Mouse (Mus musculus): Measurements from ENCODE around the gene Otop1.

Otop1 gene

GRCm38 (mm10) chr5:38275771-38276170 lies at the start of gene Otop1:
Otop1 (plus strand) TSS chr5:38275972.
- no peak for DNase-seq (ENCODE audit: low spot score in 2 of 2)

- peak in 1 of 2 experiments; percentile 54 for DNase-seq (ENCODE audit: low spot score in 2 of 2)
These were observed 40.4 kb upstream of the Otop1 start for GRCm38 (mm10) chr5:38235422-38235821.

GRCm38 (mm10) chr5:38236627-38237026 lies 39.1 kb upstream of the Otop1 start:
- DNase-seq (ENCODE audit: low spot score in 2 of 2), result no peak

- no peak for DNase-seq (ENCODE audit: low spot score in 2 of 2)
These were observed 34.9 kb upstream of the Otop1 start for GRCm38 (mm10) chr5:38240727-38241472.

GRCm38 (mm10) chr5:38241473-38241834 lies 34.3 kb upstream of the Otop1 start:
- DNase-seq (ENCODE audit: low spot score in 2 of 2), result no peak

DNA sequence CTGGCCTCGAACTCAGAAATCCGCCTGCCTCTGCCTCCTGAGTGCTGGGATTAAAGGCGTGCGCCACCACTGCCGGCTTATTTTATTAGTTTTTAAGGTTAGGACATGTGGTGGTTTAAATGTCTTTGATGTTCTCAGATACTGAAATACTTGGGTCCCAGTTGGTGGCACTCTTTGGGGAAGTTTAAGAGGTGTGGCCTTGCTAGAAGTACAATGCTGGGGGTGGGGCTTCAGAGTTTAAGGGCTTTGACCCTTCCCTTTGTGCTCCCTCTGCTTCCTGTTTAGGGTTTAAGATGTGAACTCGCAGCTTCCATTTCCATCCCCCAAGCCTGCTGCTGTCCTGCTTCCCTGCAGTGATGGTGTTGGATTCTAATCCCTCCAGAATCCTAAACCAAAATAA lies 33.8 kb upstream of the Otop1 start:
- no peak for DNase-seq (ENCODE audit: low spot score in 2 of 2)

DNA sequence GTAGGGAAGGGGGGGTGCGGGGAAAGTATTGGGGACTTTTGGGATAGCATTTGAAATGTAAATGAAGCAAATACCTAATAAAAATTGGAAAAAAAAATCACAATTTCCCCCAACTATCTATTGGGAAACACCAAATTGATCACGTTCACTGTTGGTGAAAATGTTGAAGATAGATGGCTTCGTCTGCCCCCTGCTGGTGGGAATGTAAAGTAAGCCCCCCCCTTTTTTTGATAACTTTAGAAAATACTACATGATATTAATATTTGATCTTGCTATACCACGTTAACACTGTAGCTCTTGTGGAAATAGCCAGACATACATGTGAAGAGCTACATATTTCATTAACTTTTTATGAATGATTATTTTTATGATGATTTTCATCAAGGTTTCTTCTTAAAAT lies 20.6 kb upstream of the Otop1 start:
- no peak for DNase-seq (ENCODE audit: low spot score in 2 of 2)

DNA sequence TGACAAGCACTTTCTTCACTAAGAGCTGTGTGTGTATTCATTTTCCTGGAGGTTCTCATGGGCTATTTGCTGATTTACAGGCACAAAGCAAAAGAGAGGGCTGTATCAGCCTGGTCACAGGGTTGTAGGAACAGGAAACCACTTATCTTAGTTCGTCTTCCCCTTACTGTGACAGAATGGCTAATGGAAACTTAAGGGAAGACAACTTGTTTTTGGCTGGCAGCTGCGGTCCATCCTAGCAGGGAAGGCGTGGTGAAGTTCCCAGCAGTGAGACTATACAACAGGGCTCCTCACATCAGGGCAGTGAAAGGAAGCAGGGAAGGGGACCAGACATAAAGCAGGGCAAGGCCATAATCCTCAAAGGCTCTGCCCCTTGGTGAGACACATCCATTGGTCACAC lies 20.1 kb upstream of the Otop1 start:
- DNase-seq (ENCODE audit: low spot score in 2 of 2), result no peak

DNA sequence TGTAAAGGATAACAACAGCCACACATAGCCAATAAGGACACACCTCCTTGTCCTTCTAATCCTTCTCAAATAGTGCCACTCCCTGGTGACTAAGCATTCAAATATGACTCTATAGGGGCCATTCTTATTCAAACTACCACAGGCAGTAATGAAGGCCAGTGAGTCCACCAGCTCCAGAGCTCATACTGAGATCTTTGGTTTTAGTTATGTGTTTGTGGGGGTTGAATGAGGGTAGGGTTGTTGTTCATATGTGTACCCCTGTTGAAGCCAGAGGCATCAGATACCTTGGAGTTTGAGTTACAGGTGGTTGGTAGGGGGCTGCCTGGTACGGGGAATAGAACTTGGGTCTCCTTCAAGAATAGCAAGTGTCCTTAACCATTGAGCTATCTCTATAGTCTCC lies 19.2 kb upstream of the Otop1 start:
- DNase-seq (ENCODE audit: low spot score in 2 of 2), result no peak

GRCm38 (mm10) chr5:38258034-38258772 lies 17.6 kb upstream of the Otop1 start:
- DNase-seq (ENCODE audit: low spot score in 2 of 2), result no peak

- no peak for DNase-seq (ENCODE audit: low spot score in 2 of 2)
These were observed 17.0 kb upstream of the Otop1 start for GRCm38 (mm10) chr5:38258773-38259146.

- DNase-seq (ENCODE audit: low spot score in 2 of 2), result no peak
These were observed 16.2 kb upstream of the Otop1 start for GRCm38 (mm10) chr5:38259455-38260106.

DNA sequence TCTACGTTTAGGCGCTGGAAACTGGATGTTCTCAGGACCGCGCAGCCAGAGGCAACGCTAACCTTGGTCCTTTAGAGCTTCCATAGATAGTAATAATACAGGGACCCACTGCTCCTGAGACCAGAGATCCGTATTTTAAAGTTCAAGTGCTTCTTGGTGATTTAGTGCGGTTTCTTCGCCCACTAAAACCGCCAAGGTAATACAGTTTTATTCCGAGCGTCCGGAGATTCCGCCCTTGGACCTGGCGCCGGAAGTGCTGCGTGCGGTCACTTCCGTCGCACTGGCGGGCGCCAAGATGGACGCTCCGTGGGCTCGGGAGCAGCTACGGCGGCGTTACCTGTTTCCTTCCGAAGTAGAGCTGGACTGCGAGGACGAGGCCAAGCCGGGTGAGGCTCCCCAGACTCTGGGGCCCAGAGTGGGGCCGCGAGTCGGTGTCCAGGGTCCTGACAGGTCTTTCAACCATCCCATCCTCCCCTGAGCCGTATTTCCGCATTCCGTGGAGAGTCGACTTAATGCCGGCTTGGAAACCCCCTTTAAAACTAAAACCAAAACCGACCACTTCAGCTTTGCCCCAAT lies 15.6 kb upstream of the Otop1 start, which contains the start of gene Tmem128:
Gene Tmem128 (plus strand): TSS at position 79 of the 576 bp plus-strand sequence.
- peak; percentile 26 to 49 for DNase-seq (ENCODE audit: low spot score in 2 of 2)

GRCm38 (mm10) chr5:38270942-38271341 lies 4.8 kb upstream of the Otop1 start:
- no peak for DNase-seq (ENCODE audit: low spot score in 2 of 2)

DNA sequence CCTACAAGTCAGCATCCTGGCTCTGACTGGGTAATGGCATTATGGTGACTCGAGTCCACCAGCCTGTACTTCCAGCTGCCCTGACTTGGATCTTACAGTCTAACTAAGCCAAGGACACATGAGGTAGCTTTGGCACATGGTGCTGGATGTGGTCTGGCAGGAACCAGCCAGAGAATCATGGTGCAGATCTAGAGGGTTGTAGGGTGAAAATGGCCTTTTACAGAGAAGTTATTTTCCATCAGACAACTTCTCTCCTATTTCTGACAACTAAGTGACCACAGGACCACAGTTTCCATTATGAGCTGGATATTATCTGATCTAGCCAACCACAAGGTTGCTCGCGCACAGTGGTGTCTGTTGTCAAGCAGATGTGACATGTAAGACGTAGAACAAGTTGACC lies 1.9 kb upstream of the Otop1 start:
- no peak for DNase-seq (ENCODE audit: low spot score in 2 of 2)

- DNase-seq (ENCODE audit: low spot score in 2 of 2), result no peak
These were observed 679 bp downstream of the Otop1 start for GRCm38 (mm10) chr5:38276451-38276850.

GRCm38 (mm10) chr5:38277098-38277866 lies 1.5 kb downstream of the Otop1 start:
- no peak for DNase-seq (ENCODE audit: low spot score in 2 of 2)

GRCm38 (mm10) chr5:38277936-38278600 lies 2.3 kb downstream of the Otop1 start:
- no peak for DNase-seq (ENCODE audit: low spot score in 2 of 2)

DNA sequence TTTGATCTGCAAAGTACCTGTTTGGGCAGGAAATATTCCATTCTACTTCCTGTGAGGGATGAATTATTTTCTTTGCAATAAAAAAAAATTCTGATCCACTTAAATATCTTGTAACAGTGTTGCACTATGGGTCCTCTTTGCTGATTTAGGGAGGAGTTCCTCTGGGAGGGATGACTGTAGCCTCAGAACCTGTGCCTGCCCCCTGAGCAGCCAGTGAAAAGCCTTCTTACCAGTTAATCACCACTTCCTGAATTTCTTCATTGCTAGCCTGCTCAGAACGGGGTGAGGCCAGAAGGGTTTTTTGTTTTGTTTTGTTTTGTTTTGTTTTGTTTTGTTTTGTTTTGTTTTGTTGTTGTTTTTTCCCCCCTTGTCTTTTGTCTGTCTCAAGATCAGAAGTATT lies 4.3 kb downstream of the Otop1 start:
- no peak for DNase-seq (ENCODE audit: low spot score in 2 of 2)

GRCm38 (mm10) chr5:38285724-38286123 lies 10.0 kb downstream of the Otop1 start:
- no peak for DNase-seq (ENCODE audit: low spot score in 2 of 2)

DNA sequence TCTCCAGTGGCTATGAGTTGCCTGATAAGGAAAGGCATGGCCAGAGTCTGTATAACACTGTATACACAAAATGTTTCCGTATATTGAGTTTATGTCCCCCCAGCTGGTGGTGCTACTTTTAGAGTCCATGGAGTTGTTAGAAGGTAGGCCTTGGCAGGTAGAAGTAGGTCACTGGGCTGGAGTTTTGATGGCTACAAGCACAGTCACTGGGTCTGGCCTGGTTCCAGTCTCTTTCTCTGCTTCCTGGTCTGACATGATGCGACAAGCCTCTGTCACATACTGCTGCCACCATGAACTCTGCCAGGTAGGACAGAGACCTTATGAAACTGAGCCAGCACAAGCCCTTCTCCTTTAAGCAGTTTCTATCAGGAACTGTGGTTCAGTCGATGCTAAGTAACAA lies 12.7 kb downstream of the Otop1 start:
- no peak for DNase-seq (ENCODE audit: low spot score in 2 of 2)
